Mouse (Mus musculus) cortical plate, adult 2 months (tissue): ENCODE measurements around the gene E2f7.

ENCODE experiments used
- CTCF ChIP-seq: fragments of 200-500 bp; IDR thresholded peaks from 2 replicates; pipeline ENCODE4 v1.5.1; 2011; ENCODE audit warnings: mild to moderate bottlenecking, control low read depth, low read length; ENCODE audit not compliant: insufficient read depth; ENCODE audit errors: extremely low read depth
- POLR2A ChIP-seq: fragments of 200-500 bp; IDR thresholded peaks from 2 replicates; pipeline ENCODE4 v1.6.1; 2011; ENCODE audit warnings: mild to moderate bottlenecking, low read length, control low read depth; ENCODE audit not compliant: insufficient read depth; ENCODE audit errors: extremely low read depth

- TF ChIP-seq CTCF, result no peak
- no peak for TF ChIP-seq POLR2A
Observed at GRCm38 (mm10) chr10:110832336-110832735, 87.1 kb downstream of the E2f7 start.
